Mouse (Mus musculus) heart, embryonic 10.5 days (tissue): ENCODE measurements around the gene Fzd5. TPM values are rescaled to one million over a fixed set of nuclear protein-coding genes. Genes with fewer than 3 reads are reported as not detected.

ENCODE experiments used
- DNase-seq: peaks from one replicate; pipeline ENCODE4 v3.0.0-alpha.2; 2017; ENCODE audit warnings: low spot score
- H3K27ac ChIP-seq: fragments of 300-500 bp; sonication (generic); 2 replicates; pipeline ENCODE4 v1.5.1; 2016; ENCODE audit warnings: mild to moderate bottlenecking
- H3K27me3 ChIP-seq: fragments of 300-500 bp; sonication (generic); 2 replicates; pipeline ENCODE4 v1.6.1; 2016; ENCODE audit warnings: mild to moderate bottlenecking; ENCODE audit not compliant: poor library complexity, insufficient read depth, severe bottlenecking
- H3K36me3 ChIP-seq: fragments of 300-500 bp; sonication (generic); 2 replicates; pipeline ENCODE4 v1.6.1; 2016; ENCODE audit warnings: mild to moderate bottlenecking, moderate library complexity
- H3K4me1 ChIP-seq: fragments of 300-500 bp; sonication (generic); 2 replicates; pipeline ENCODE4 v1.6.1; 2016; ENCODE audit warnings: mild to moderate bottlenecking
- H3K4me3 ChIP-seq: fragments of 300-500 bp; sonication (generic); 2 replicates; pipeline ENCODE4 v1.5.1; 2016; ENCODE audit warnings: mild to moderate bottlenecking, moderate library complexity
- H3K9me3 ChIP-seq: fragments of 300-500 bp; sonication (generic); 2 replicates; pipeline ENCODE4 v1.6.1; 2016; ENCODE audit warnings: mild to moderate bottlenecking, moderate library complexity
- WGBS: fragments of 180-500 bp; shearing (Covaris S2); methylation state at CpG from one replicate; pipeline ENCODE4 v1.1.7; 2016; 5-methylcytosine and 5-hydroxymethylcytosine counted together
- polyA plus RNA-seq: library from polyadenylated mRNA; unstranded; fragments of >200 nt; fragmentation: Nextera tagmentation; extraction: Ambion mirVana; gene quantifications from 2 replicates; pipeline ENCODE4 v1.2.1, GENCODE M21; 2016

Fzd5 gene
- polyA plus RNA-seq, 1 experiment from 2014 or later = 1.8 TPM

DNA sequence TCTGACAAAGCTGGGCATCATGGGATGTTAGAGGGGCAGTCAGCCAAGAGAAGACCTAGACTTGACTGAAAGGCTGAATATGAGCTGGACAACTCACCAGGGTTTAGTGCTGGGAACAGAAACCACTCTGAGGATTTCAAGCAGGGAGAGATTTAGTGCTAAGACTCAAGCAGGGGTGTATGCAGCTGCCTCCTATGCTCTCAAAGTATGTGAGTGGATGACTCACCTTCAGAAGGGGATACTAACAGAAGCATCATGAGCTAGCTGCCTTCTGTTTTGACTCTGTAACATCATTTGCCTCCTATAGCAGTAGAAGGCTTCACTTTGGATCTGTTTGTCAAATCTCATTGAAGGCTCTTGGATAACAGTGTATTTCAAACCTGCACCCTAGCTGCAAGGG lies 7.1 kb upstream of the Fzd5 start:
- DNase-seq = no peak
- Histone ChIP-seq H3K27me3 (no peaks in the 10 kb centered on the region), H3K4me3 (no peak overlapping the region), H3K4me1 (no peaks in the 10 kb centered on the region), H3K36me3 (no peaks in the 10 kb centered on the region), H3K27ac (no peak overlapping the region), H3K9me3 (no peaks in the 10 kb centered on the region)

DNA sequence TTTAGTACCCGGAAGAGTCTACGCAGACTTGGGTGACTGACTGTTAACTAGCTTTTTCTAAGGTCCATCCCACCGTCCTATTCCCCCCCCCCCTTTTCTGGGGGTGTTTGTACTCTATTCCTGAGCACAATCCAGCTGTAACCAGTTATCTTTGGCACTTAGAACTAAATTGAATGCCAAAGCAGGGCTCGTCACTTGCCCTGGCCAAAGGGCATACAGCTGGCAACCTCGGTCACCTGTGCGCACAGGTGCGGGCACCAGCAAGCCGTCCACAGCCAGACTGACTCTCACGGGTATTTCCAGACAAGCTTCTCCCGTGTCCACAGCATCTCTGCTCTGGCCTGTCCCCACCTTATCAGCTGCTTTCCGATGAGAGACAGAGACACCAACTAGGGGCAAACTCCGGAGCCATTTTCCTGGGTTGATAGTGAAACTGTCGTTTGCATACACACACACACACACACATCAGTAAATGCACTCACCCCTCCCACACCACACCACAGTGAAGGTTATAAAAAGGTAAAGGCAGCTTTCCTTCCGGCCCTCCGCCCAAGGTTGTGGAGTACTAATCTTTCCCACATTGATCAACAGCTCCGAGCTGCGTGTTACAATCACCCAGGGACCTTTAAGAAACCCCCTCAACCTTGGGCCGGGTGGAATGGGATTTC lies 5.3 kb upstream of the Fzd5 start:
- no peak for DNase-seq
- Histone ChIP-seq H3K27me3 (no peaks in the 10 kb centered on the region), H3K4me1 (peaks cover 15% of the 10 kb centered on the region), H3K27ac (no peak overlapping the region), H3K9me3 (no peaks in the 10 kb centered on the region), H3K36me3 (no peaks in the 10 kb centered on the region), H3K4me3 (no peak overlapping the region)
- 69% methylated on average over 18 of the region's 18 CpGs for WGBS

DNA sequence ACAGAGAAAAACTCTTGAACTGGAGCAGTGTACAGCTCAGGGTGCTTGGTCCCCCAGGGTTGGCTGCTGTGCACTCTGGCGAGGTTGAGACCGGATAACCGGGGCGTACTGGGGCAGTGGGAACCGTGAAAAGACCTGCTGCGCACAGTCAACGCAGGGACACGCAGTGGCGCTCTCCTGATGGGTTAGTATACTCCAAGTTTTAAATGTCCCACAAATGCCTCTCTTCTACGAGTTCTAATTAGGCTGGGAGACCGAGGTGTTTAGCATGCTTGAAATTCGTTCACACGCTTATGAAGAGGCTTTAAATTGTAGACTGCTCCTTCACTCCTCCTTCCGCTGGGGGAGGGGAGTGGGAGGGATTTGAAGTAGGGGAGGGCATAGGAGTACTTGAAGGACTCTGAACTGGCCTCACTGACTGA lies 1.1 kb upstream of the Fzd5 start:
- Histone ChIP-seq H3K9me3 (no peaks in the 10 kb centered on the region), H3K36me3 (no peaks in the 10 kb centered on the region), H3K4me1 (peaks cover 42% of the 10 kb centered on the region), H3K27me3 (peaks cover 22% of the 10 kb centered on the region), H3K4me3 (peak overlapping the region; percentile 81), H3K27ac (peak overlapping the region; percentile 83)
- DNase-seq = peak; percentile 86
- under 1% methylated on average over 14 of the region's 14 CpGs for WGBS

DNA sequence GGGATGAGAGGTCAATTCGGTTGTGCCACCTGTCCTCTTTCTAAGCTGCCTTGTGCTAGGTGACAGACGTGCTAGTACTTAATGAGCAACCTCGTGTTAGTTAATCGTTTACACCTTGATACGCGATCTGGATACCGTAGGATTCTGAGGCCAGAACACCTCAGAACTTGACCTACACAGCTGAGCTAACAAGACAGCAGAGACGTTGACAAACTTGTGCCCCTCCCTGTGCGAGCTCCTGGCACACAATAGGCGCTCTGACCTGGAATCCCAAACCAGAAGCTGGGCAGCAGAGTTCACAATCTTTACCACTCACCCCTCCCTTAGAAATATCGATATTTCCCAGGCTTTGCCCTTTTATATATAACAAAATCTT lies 617 bp upstream of the Fzd5 start:
- Histone ChIP-seq H3K36me3 (no peaks in the 10 kb centered on the region), H3K9me3 (no peaks in the 10 kb centered on the region), H3K4me1 (peaks cover 44% of the 10 kb centered on the region), H3K27me3 (peaks cover 27% of the 10 kb centered on the region), H3K4me3 (peak overlapping the region; percentile 81), H3K27ac (peak overlapping the region; percentile 83)
- DNase-seq = no peak
- under 1% methylated on average over 11 of the region's 11 CpGs for WGBS

DNA sequence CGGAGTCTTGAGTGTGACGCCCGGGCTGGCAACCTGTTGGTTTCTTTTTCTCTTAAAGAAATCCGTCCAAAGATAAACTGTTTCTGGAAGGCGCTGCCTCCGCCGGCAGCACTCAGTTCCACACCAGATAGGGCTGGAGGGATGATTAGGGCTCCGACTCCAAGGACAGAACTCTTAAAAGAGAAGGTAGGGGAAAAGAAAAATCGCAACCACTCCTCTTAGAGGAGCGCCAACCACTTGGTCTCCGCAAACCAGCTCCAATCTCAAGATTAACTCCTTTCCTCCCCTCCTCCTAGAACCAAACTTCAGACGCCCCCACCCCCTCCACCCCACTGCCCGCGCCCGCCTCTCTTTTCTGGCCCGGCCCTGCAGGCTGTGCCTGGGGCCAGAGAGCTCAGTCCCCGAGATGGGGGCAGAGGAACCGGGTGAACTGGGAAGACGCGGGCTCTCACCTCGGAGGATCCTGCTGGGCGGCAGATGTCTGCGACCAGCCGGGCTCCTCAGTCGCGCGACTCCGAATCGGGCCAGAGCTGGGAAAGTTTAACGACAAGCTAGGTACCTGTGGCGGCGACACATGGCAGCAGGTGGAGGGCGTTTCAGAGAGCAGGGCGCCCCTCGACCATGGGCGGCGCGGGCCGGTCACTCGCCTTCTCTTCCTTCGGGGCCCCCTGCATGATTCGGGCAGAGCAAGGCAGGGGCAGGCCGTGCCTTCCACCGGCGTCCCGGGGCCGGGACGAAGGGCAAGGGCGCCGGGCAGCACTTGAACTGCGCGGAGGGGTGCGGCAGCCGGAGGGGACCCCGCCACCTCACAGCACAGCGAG lies 660 bp downstream of the Fzd5 start:
- H3K27ac ChIP-seq = peak overlapping the region; percentile 89
- H3K36me3 ChIP-seq = no peaks in the 10 kb centered on the region
- H3K4me1 ChIP-seq = peaks cover 56% of the 10 kb centered on the region
- no peaks in the 10 kb centered on the region for H3K9me3 ChIP-seq
- peak; percentile 84 for DNase-seq
- H3K27me3 ChIP-seq = peaks cover 37% of the 10 kb centered on the region
- peak overlapping the region; percentile 81 for H3K4me3 ChIP-seq
- under 1% methylated on average over 56 of the region's 56 CpGs for WGBS

DNA sequence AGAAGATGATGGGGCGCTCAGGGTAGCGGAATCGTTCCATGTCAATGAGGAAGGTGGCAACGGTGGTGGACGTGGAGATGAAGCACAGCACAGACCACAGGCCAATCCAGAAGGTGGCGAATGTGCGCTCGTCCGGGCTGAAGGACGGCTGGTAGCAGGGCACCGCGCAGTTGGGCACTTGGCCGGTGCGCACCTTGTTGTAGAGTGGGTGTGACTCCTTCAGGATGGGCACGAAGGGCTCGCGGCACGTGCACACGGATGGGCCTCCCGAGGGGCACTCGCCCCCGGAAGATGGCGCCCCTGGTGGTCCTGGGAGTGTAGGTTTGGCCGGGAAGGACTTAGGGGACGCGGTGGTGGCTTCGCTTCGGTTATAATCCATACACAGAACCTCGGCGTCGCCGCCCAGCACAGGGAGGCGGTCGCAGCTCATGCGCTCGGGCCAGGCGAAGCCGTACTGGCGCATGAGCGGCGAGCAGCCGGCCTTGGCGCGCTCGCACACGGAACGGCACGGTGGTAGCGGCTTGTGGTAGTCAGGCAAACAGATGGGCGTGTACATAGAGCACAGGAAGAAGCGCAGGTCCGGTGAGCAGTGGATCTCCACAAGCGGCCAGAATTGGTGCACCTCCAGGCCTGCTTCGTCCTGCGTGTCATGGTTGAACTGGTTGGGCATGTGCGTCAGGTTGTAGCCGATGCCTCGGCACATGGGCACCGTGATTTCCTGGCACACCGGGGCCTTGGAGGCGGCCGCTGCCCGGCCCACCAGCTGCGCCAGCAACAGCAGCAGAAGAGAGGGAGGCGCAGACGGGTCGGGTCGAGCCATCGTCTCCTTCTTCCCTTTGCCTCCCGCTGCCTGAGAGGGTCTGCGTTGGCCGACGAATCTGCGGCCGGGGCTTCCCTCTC lies 1.5 kb downstream of the Fzd5 start:
- H3K27me3 ChIP-seq = peaks cover 44% of the 10 kb centered on the region
- H3K4me1 ChIP-seq = peaks cover 63% of the 10 kb centered on the region
- 7% methylated on average over 75 of the region's 75 CpGs for WGBS

DNA sequence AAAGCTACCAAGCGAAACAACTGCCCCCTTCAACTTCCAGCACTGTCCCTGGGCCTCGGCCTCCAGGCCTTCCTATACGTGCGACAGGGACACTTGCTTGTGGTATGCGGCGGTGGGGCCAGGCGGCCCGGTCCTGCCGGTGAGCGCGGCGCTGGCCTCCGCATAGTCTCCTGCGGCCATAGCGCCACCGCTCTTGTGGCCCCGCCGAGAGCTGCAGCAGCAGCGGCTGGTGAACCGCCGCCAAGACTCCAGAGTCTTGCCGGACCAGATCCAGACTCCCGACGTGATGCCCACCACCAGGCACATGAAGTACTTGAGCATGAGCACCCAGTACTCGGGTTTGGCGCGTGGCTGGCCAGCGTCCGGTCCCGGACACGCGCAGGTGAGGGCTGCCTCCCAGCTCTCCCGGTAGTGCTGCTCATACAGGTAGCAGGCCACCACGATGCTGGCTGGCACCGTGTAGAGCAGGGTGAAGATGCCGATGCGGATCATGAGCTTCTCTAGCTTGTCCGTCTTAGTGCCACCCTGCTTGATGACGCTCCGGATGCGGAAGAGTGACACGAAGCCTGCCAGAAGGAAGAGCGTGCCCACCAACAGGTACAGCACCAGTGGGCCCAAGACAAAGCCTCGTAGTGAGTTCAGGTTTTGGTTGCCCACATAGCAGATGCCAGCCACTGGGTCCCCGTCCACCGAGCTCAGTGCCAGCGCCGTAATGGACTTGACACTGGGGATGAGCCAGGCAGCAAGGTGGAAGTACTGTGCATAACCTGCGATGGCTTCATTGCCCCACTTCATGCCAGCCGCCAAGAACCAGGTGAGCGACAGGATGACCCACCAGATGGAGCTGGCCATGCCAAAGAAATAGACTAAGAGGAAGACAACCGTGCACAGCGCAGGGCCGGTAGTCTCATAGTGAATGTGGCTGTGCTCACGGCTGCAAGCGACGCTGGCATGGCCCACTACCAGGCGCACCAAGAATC lies 2.5 kb downstream of the Fzd5 start:
- Histone ChIP-seq H3K27ac (peak overlapping the region; percentile 81), H3K27me3 (peaks cover 44% of the 10 kb centered on the region), H3K4me3 (peak overlapping the region; percentile 81), H3K9me3 (no peaks in the 10 kb centered on the region), H3K4me1 (peaks cover 63% of the 10 kb centered on the region), H3K36me3 (no peaks in the 10 kb centered on the region)
- WGBS = 36% methylated on average over 58 of the region's 58 CpGs
- DNase-seq = peak; percentile 82

More for the DNA sequence above, 1.5 kb downstream of the Fzd5 start:
- Histone ChIP-seq H3K4me3 (peak overlapping the region; percentile 81), H3K9me3 (no peaks in the 10 kb centered on the region), H3K36me3 (no peaks in the 10 kb centered on the region), H3K27ac (peak overlapping the region; percentile 89)
- DNase-seq = peak; percentile 86

DNA sequence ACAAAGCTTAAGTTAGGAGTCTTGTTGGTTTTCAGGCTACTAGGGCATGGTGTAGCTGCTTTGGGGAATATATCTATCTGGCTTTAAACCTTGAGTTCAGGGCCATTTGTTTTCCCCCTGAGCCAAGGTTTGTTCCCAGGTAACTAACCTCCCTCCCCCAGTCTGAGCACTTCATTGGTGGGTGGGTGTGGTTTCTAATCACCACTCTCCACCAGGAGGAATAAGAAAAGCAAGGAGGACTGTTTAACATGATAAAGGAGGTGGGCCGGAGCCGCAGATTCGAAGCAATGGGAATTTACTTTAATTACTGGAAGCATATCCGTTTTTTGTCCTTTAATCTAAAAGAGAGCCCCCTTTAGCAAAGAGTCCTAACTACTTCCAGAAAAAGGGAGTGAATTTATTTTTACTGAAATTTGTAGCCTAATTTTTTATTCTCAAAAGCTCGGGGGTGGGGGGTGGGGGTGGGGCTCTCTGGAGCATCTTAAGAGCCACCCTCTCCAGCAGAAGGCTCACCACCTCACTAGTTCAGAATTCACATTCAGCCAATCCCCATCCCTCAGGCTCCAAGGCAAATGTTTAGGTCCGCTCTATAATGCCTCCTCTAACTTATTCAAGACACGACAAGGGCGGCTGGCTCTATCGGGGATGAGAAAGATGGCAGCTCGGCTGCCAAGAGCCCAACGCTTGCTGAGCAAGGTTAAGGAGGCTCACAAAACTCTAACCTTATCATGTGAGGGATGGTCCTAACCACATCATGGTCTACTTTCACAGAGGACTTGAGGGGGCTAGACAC lies 3.9 kb downstream of the Fzd5 start:
- 26% methylated on average over 11 of the region's 11 CpGs for WGBS
- peak overlapping the region; percentile 47 for H3K27ac ChIP-seq
- H3K4me3 ChIP-seq = peak overlapping the region; percentile 24; the same call in 1 of the 2 replicates
- peaks cover 54% of the 10 kb centered on the region for H3K4me1 ChIP-seq
- H3K27me3 ChIP-seq = peaks cover 44% of the 10 kb centered on the region
- H3K36me3 ChIP-seq = no peaks in the 10 kb centered on the region
- no peaks in the 10 kb centered on the region for H3K9me3 ChIP-seq
- peak; percentile 86 for DNase-seq

DNA sequence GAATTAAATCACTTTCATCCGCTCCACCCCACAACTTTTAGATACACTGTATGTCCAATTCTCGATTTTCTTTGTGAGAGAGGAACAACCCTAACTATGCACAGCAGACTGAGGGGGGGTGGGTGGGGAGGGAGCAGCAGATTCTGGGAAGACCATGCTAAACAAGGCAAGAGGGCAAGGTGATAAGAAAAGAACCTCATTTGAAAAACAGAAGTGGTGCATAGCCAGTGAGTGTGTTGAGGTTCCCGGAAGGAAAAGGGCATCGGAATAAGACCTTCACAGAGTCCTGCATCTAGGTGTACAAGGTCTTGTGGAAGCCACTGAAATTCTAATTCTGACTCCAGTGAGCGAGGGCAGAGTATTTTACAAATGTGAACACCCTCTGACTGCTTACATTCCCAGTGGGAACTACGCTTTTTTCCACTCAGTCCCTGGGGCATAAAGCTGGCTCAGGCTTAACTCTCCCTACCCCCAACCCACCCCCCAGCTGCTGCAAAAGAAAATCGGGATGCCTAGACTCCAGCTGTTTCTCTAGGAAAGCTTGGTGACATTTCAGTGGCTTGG lies 4.8 kb downstream of the Fzd5 start:
- peak; percentile 75 for DNase-seq
- Histone ChIP-seq H3K4me1 (peaks cover 48% of the 10 kb centered on the region), H3K27me3 (peaks cover 44% of the 10 kb centered on the region), H3K9me3 (no peaks in the 10 kb centered on the region), H3K4me3 (peak overlapping the region; percentile 24; the same call in 1 of the 2 replicates), H3K36me3 (no peaks in the 10 kb centered on the region), H3K27ac (peak overlapping the region; percentile 47)
- WGBS = 43% methylated on average over 7 of the region's 7 CpGs

DNA sequence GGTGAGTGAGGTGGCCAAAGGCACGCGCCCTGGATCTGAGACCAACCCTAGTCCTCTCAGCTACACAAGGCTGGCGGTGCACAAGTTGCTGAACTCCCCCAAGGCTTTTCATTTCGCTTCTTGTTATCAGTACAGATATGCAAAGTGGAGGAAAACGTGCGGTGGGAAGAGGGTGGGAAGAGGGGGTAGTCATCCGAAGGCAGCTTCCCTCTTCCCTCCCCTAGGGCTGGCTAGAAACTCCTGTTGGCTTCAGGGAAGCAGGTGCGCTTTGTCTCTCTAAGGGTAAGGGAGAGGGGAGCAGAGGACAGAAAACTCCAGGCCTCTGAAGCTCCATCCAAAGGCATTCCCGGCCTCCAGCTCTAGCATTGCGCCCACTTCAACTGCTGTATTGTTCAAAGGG lies 5.4 kb downstream of the Fzd5 start:
- DNase-seq = peak; percentile 74
- H3K9me3 ChIP-seq = no peaks in the 10 kb centered on the region
- no peaks in the 10 kb centered on the region for H3K36me3 ChIP-seq
- H3K4me1 ChIP-seq = peaks cover 46% of the 10 kb centered on the region
- 19% methylated on average over 10 of the region's 10 CpGs for WGBS
- H3K27ac ChIP-seq = peak overlapping the region; percentile 49; the same call in 1 of the 2 replicates
- H3K27me3 ChIP-seq = peaks cover 44% of the 10 kb centered on the region
- H3K4me3 ChIP-seq = peak overlapping the region; percentile 18; the same call in 1 of the 2 replicates
